Mouse (Mus musculus) T-helper 1 cell (primary cell): ENCODE measurements at regions not wholly inside any gene's neighbourhood (a gene's known extent, or its start where the extent isn't known, plus 50 kb on each side); places are given as distances from the start of the nearest gene placed in this dataset.

ENCODE experiments used
- in situ Hi-C: fragments of 300-600 bp; cut with MboI, MseI; formaldehyde crosslinking; loops from one replicate; pipeline ENCODE4 v1.15.1; 2025; ENCODE audit warnings: high pct_unique_total_duplicates

DNA sequence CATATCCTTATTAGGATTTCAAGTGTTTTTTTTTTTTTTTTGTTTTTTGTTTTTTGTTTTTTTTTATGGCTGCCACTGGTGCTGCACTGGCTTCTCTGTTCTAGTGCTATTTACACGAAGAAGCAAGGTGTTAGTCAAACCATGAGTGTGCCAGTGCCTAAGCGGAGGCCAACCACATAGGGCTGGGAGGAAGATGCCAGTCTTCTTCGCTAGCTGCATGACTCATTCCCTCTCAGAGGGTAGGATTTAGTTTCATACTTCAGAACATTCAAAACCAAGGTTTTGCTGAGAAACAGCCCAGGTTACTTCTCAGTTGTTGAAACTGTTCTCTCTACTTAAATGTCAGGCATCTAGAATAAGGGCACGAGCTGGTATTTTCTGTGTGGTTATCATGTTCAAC lies 72.6 kb downstream of the Icos start:
- in situ Hi-C loops, result no loop called here

DNA sequence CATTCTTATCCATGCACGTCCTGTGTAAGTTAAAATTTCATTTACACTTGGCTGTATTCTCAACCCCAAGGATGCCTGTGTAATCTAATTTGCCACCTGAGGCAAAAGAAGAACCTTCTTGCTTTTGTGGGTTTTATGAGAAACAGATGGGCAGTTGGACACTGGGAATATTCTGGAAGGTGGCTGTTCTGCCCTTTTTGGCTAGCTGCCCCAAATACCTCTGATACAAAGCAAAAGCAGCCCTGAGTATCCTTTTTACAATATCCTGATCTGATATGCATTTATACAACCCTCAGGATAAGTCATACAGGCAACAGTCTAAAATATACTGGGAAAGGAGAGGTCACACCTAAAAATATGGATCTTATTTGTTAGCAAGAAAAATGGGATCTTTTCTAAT lies 75.9 kb downstream of the Icos start:
- in situ Hi-C loops, result no loop called here

DNA sequence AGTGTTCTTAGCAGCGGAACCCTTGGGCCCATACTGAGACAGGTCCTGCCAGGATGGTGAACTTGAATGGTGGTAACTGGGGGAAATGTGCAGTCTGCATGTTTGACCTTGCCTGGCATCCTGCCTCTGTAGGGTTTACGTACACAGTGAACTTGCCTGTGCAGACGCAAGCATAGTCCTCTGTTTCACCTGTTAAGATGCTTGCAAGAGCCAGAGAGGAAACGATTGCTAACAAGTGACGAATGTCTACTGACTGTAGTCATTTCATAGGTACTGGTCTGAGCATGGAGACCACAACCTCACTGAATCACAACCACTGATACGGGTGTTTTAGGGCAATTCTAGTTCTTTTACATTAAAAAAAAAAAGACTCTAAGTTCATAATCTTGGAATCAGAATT lies 76.7 kb downstream of the Icos start:
- in situ Hi-C loops, result no loop called here

DNA sequence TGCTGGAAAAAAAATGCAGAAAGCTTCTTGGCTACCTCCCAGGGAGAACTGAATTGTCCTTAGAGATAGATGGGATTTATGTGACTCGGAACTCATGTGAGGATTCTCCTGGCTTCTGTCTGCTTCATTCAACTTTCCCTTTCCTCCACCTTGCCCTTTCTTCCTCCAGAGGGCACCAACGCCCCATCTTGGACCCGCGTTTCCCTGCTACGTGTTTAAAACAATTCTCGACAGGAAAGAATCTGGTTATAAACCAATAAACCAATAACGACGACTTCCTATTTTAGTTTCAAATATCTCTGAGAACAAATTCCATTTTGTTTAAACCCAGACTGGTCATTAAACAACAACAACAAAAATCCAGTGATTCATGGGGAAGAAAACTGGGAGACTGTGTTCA lies 77.4 kb downstream of the Icos start:
- in situ Hi-C loops, result loop anchor here (5.0 kb wide), 1 partner anchor 247 kb away; no protein-coding TSS in a partner anchor

DNA sequence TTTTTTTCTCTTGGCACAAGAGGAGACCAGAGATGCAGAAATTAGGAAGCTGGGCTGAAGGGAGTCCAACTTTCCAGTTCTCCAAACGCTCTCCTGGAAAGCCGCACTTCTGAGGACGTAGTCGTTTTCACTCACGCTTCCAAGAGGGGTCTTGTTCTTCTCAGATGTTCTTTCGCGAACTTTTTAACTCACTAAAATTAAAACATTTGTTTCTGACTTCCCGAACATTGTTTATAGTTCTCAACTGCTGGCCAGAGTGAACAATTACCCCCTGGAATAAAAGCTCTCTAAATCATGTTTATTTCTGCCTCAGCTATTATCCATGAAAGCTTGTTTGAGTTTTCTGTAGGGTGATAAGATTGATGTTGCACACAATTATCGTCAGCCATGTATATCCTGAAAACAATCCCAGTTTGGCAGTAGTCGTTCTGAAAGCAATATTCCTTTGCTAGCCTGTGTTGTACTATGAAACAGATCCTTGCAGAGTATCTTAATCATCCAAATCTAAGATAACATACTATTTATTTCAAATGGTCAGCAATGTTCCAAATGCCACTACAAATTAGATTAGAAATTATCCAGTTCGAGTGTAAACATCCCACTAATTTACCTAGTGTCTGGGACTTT lies 82.3 kb downstream of the Icos start:
- in situ Hi-C loops, result loop anchor here (5.0 kb wide), 1 partner anchor 242 kb away; no protein-coding TSS in a partner anchor

DNA sequence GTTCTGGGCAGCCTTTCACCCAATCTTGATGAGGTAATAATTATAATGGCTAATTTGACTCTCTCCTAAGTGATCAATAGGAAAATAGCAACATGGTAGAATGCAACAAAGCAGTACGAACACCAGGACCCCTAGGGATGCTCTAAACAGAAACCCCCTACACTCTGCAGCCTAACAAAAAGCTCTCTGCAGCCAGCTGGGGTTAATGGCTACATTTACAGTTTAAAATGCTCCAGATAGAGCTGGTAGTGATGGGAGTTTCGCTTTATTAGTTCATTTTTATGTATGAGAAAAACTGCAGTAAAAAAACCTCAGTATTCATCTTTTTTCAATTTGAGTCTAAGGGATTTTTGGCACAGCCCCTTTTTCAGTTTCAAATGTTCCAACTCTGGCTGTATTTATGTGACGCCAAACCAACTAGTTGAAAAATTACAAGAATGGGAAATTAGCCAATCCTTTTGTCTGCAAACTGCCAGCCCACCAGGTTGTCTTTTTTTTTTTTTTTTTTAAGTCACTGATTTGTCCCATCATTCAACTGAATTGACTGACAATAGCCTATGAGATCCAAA lies 84.2 kb downstream of the Icos start:
- in situ Hi-C loops, result no loop called here

DNA sequence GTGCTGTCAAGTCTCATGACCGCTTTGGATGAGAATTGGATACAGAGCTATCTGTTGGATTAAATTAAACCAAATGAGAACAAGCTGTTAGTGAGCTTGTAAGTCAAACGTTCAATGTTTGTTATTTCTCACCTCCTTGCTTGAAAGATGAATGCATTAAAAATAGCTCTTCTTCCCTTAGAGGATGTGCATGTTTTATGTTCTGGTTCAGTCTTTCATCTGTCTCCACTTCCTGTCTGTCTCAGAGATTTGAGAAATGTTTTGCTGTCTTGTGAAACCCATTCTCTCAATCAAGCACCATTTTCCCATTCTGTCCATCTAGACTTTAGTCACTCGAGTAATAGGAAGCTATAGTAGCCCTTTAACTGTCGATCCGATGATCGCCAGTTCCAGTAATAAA lies 90.4 kb downstream of the Icos start:
- in situ Hi-C loops, result no loop called here

DNA sequence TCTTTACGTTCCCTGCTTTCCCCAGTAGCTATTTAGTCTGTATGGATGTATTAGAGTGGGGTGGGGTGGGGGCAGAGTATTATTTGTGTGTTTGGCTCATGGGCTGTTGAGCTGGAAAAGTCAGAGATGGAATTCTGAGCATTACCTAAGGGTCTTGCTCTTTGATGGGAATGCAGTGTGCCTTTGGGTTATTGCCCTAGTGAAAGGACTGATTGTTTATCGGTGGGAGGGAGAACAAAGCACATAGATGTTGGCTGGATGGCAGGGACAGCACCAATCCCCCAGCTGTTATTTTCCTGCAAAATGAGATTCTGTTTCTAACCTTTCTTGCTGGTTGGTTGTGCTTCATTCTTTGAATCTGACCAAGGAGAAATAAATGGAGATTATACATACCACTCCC lies 96.4 kb downstream of the Icos start:
- in situ Hi-C loops, result no loop called here

DNA sequence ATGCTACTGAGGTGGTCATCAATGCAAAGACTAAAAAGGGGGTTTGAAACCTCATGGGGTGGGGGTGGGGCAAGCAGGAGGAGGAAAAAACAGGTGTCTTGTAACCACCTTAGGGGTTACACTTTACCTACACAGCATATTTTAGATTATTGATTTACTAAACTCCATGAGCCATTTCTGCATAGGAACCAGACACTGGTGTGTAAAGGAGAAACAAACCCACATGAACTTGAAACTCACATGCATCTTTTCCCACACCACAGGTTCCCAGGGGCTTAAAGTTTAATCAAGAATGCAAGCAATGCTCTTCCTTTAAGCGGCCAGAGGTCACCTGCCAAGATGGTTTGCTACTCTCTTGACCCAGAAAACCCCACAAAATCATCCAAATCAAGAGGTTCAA lies 97.6 kb downstream of the Icos start:
- in situ Hi-C loops, result no loop called here

DNA sequence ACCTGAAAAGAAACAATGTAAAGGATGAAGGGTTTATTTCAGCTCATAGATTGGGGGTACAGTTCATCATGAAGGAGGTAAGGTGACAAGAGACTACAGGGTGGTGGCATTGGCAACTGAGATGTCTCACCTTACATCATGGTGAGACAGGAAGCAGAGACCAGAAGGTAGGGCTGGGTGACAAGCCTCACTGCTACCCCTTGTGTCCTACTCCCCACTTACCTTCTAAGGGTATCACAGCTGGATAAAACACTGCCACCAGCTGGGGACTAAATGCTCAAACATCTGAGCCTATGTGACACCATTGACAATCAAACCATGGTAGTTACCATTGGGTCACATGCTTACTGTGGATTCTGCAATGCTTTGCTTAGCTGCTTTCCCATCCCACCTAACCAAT lies 107.0 kb downstream of the Icos start:
- in situ Hi-C loops, result no loop called here

DNA sequence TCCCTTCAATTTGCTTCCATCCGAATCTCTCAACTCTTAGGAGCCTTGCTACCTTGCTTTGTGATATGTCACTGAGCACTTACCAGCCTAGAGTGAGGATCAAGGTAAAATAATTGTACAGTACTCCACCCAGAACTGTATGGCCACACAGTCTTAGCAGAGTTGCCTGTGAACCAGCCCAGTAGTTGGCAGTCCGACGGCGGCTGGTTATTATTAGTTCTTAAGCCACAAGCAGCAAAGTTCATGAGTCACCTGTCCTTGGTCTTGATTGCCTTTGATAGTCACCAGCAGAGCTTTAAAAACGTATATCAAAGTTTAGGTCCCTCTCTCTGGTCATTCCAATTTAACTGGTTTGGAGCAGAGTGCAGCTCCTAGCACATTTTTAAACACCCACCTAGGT lies 109.1 kb downstream of the Icos start:
- in situ Hi-C loops, result no loop called here

DNA sequence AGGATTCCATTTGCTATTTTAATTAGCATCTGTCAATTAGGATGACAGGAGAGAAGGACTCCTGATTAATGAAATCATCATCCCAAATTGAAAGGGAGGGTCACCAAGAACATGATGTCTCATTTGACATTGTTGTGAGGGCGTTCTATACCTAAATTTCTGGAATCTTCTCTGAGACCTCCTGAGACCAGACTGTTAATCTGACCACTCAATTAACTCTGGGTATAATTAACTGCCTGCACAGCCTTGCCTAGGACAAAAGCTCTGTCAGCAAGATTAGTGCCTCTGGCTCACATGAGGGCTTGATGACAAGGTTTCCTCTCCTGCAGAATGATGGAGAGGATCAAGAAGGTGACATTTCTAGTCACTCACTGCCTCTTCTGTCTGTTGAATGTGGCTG lies 113.1 kb downstream of the Icos start:
- in situ Hi-C loops, result no loop called here

DNA sequence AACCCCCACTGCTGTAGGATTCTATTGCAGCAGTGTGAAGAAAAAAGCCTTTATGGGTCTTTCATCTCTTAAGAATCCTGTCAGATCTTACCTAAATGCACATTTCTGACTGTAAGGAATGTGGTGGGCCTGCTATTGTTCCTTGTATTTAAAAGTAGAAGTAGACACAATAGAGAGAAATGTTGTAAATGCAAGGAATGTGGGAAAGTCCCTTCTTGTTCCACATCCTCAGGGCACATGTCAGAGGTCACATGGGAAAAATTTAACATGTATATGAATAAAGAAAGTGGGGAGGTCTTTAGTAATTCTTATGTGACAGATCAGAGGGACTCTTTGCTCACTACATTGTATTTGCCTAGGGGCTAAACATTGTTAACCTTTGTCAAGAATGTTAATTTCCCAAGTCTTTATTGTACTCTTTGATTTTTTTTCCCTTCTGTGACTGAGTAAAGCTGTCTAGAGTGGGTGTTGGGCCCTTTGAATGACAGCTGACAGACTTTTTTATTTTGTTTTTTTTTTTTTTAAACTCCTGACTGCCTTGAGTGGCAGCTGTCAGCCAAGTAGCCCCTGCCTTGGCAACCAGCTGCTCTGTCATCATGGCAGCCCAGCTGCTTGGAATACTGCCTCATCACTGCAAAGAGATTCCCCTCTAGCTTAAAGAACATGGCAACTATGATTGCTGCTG lies 117.9 kb downstream of the Icos start:
- in situ Hi-C loops, result no loop called here

DNA sequence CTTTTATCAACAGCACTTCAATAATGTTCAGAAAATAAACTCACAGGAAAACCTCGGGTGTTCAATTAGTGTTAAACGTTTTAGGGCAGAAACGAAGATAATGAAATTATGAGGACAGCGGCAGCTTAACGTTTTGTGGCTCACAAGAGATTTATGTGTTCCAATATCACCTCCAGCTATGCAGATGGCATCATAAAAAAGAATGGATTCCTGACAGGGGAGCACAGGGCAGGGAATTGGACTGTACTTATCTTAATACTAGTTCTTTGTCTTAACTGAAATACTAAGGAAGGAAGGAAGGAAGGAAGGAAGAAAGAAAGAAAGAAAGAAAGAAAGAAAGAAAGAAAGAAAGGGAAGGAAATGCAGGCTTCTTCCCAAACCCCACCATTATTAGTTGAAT lies 121.6 kb downstream of the Icos start:
- in situ Hi-C loops, result no loop called here

DNA sequence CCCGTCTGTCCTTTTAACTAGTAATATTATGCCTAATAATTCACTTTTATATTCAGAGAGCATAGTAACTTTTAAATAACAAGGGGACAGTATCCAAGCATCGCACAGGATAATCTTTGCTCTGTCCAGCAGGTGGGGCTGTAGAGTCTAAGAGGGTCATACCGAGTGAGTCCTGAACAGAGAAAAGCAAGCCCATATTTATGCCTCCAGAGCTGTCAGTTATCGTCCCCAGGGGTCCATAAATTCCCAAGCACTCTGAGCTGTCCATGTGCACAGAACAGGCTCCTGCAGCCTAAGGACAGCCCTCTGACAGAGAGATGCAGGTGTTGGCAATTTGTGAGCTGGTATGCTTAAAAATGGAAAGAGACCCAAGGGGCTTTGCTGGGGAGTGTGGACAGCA lies 124.0 kb downstream of the Icos start:
- in situ Hi-C loops, result no loop called here

DNA sequence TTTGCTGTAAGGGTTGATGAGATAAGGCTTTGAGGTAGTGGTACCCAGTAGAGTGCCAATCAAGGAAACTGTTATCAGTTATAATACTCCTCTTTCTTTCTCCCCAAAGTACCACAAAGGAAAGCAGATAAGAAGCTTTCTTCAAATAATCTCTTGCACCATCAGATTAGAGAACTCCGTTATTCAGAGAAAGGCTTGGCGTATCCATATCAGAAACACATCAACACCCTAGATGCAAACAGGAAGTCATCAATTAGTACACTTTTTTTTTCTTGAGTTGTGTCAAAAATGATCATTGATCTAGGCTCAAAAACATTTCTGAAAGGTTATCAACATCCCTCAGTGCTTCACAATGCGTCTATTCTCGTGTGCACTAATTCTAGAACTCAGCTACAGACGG lies 124.6 kb downstream of the Icos start:
- in situ Hi-C loops, result no loop called here

DNA sequence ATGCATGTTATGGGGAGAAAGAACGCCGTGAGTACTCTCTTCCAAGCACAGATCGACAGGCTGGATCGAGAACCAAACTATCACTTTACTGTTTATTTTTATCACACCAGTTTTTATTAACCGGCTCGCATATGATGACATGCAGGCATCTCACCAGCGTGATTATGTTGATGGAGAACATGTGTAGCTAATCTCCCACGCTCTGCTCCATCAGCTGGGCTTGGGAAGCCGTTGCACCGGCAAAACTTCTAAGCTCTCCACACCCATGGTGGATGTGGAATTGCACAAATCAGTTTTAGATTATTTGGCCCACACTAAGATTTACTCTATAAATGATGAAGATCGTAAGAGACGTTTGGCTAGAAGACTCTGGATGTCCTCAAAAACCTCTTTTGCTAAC lies 125.9 kb downstream of the Icos start:
- in situ Hi-C loops, result no loop called here

DNA sequence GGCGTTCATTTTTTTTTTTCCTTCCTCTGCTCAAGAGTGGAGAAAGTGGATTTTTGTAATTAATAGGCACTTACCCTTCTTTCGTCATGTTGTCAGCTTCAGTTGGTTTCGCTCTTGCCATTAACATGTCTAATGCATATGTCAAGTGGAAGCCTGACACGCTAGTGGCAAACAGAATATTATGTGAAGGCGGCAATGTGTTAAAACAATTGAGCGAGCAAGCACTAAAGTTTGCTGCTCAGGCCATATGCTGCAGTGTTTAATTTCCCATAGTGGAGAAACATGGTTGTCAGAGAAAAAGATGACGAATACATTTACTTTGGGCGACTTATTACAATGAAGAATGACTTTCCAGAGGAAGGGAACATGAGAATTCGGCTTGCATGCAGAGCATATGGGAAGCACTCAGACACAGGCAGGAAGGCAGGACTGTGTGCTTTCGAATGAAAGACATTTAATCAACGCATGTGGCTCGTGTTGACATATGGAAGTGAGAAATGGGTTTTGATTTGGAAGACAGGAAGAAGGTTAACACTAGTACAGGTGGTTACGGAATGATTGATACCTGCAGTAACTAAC lies 134.1 kb downstream of the Icos start:
- in situ Hi-C loops, result no loop called here

DNA sequence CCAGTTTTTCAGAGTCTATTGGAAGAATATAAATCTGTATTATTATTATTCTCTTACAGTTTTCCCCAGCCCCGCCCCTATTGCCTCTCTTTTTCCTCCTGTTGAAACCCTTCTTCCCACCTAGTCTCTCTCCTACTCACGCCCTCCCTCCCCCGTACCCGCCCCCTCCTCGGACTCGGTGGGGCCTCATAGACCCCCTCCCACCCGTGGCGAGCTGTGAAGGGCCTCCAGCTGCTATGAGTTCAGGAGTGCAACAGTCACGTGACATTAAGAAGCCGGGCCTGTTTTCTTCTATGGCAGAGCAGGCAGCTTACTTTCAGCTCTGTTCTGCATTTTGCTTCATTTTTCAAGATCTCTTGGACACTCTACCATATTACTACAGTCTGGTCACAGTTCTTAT lies 139.8 kb downstream of the Icos start:
- in situ Hi-C loops, result no loop called here

DNA sequence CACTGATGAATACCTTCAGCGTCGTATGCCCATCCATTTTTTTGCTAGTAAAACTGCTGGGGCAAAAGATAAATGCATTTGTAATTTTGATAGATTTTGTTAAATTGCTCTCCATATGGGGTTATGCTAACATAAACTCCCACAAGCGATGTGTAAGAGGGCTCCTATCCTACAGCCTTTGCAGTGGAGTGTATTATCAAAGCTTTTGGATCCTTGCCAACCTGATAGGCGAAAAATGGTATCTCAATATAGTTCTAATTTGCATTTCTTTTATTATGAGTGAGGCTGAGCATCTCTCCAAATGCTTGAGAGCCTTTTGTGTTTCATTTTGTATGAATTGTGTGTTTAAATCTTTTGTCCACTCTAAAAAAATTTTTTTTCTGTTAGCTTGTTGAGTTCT lies 140.3 kb downstream of the Icos start:
- in situ Hi-C loops, result no loop called here

DNA sequence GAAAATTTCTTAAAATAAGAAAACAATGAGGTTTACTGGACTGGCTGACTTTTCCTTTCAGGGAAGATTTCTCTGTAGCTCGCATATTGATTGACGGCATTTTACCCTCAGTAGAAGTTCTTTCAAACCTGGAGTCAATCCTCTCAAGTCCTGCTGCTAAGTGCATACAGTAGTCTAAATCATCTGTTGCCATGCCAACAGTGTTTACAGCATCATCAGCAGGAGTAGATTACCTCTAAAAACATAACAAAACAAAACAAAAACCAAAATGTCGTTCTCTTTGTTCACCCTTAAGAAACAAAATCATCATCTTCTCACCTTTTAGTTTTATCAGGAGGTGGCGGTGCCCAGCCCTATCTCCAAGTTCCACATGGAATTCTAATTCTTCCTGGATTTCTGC lies 143.8 kb downstream of the Icos start:
- in situ Hi-C loops, result no loop called here

DNA sequence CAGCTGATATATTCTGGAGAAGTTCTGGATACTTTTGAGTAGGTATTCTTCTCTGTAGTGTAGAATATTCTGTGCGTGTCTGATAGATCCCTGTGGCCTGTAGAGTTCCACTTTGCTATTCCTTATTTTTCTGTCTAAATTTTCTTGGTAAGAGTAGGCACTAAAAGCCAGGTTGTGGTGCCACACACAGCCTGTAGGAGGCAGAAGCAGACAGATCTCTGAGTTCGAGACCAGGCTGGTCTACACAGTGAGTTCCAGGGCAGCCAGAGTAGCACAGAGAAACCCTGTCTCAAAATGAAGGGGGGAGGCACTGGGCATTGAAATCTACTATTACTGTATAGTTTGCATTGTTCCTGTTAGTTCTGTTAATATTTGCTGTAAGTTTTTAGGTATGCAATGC lies 147.4 kb downstream of the Icos start:
- in situ Hi-C loops, result loop anchor here (25.0 kb wide), 1 partner anchor 1587 kb away; the partner anchor contains the start of gene Nrp2
